Mouse (Mus musculus) heart, adult 11 months (tissue): ENCODE results near the gene Dab2.
A peak's percentile ranks its signal among the peaks of the same experiment; 100 is the strongest.

Experiments
- DNase-seq: peaks from one replicate; pipeline ENCODE4 v3.0.0; 2022

The Dab2 gene

GRCm38 (mm10) chr15:6326011-6326410 lies 26.4 kb downstream of the Dab2 start:
- DNase-seq = no peak

- DNase-seq = no peak
Measured at GRCm38 (mm10) chr15:6331380-6331779, 31.8 kb downstream of the Dab2 start.

- peak; percentile 91 for DNase-seq
Measured at GRCm38 (mm10) chr15:6334664-6335206, 35.1 kb downstream of the Dab2 start.

- DNase-seq = no peak
Measured at GRCm38 (mm10) chr15:6339767-6340166, 40.2 kb downstream of the Dab2 start.

- DNase-seq = no peak
Measured at GRCm38 (mm10) chr15:6340347-6340746, 40.8 kb downstream of the Dab2 start.

- peak; percentile 97 for DNase-seq
Measured at GRCm38 (mm10) chr15:6341427-6341826, 41.8 kb downstream of the Dab2 start.

- no peak for DNase-seq
Measured at GRCm38 (mm10) chr15:6353901-6354300, 54.3 kb downstream of the Dab2 start.

GRCm38 (mm10) chr15:6359859-6360258 lies 60.3 kb downstream of the Dab2 start:
- no peak for DNase-seq

- no peak for DNase-seq
Measured at GRCm38 (mm10) chr15:6369974-6370373, 70.4 kb downstream of the Dab2 start.

GRCm38 (mm10) chr15:6371486-6371885 lies 71.9 kb downstream of the Dab2 start:
- no peak for DNase-seq

GRCm38 (mm10) chr15:6375016-6375415 lies 75.4 kb downstream of the Dab2 start:
- peak; percentile 83 for DNase-seq

- DNase-seq = peak; percentile 74
Measured at GRCm38 (mm10) chr15:6376001-6376400, 76.4 kb downstream of the Dab2 start.

- peak; percentile 73 for DNase-seq
Measured at GRCm38 (mm10) chr15:6376785-6377184, 77.2 kb downstream of the Dab2 start.

GRCm38 (mm10) chr15:6384027-6384426 lies 84.4 kb downstream of the Dab2 start:
- DNase-seq = peak; percentile 91

GRCm38 (mm10) chr15:6385241-6385640 lies 85.7 kb downstream of the Dab2 start:
- DNase-seq = peak; percentile 77

GRCm38 (mm10) chr15:6386159-6386951 lies 86.8 kb downstream of the Dab2 start:
- peak; percentile 99 for DNase-seq

- peak; percentile 92 for DNase-seq
Measured at GRCm38 (mm10) chr15:6386961-6387728, 87.6 kb downstream of the Dab2 start.

- DNase-seq = peak; percentile 86
Measured at GRCm38 (mm10) chr15:6387729-6388070, 88.1 kb downstream of the Dab2 start.

GRCm38 (mm10) chr15:6388146-6388545 lies 88.6 kb downstream of the Dab2 start:
- peak; percentile 92 for DNase-seq

GRCm38 (mm10) chr15:6388631-6389030 lies 89.0 kb downstream of the Dab2 start:
- peak; percentile 79 for DNase-seq

GRCm38 (mm10) chr15:6390106-6390505 lies 90.5 kb downstream of the Dab2 start:
- peak; percentile 54 for DNase-seq

GRCm38 (mm10) chr15:6390657-6391056 lies 91.1 kb downstream of the Dab2 start:
- peak; percentile 99 for DNase-seq

- DNase-seq = peak; percentile 64
Measured at GRCm38 (mm10) chr15:6391886-6392285, 92.3 kb downstream of the Dab2 start.

GRCm38 (mm10) chr15:6393624-6394023 lies 94.0 kb downstream of the Dab2 start:
- peak; percentile 69 for DNase-seq
